Mouse (Mus musculus): ENCODE data around the gene Pla2g4a. TPM values are rescaled to one million over a fixed set of nuclear protein-coding genes. Genes with fewer than 3 reads are reported as not detected.

The Pla2g4a gene
- polyA plus RNA-seq, 1 experiment from 2014 or later, result 38.9 TPM

DNA sequence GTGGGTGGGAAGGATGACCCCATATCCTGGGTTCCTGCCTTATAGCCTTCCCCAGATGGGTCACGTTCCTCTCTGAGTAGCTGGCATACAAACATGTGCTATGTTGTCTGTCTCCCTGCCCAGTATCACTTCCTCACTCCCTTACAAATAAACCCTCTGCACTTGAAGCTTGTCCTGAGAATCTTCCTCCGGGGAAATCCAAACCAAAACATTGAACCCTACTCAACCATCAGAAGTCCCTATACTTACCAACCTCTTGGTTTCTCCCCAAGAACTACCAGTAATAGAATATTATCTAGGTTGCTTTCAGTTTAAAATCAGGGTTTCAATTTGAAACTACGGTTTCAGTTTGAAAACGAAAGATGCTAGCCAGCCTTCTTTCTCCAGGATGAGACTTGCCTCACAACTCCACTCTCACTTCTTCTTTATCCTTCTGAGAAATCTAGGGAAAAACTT lies 120.1 kb downstream of the Pla2g4a start:
- no peaks in the 10 kb centered on the region for H3K4me1 ChIP-seq
- no peak for ATAC-seq (replicated peaks; ENCODE audit: low FRiP score)
- 90% methylated on average over 4 of the region's 4 CpGs for WGBS
- no peak overlapping the region for H3K27ac ChIP-seq
- no peak overlapping the region for H3K4me2 ChIP-seq
- 0 out of 2 replicates have a peak, but pooled peaks cover 5% of the 10 kb centered on the region for H3K36me3 ChIP-seq
- H3K9ac ChIP-seq, result no peak overlapping the region
- H3K27me3 ChIP-seq, result no peaks in the 10 kb centered on the region
- no peaks in the 10 kb centered on the region for H3K9me3 ChIP-seq (replicated peaks)
- no peak overlapping the region for H3K4me3 ChIP-seq (replicated peaks)

DNA sequence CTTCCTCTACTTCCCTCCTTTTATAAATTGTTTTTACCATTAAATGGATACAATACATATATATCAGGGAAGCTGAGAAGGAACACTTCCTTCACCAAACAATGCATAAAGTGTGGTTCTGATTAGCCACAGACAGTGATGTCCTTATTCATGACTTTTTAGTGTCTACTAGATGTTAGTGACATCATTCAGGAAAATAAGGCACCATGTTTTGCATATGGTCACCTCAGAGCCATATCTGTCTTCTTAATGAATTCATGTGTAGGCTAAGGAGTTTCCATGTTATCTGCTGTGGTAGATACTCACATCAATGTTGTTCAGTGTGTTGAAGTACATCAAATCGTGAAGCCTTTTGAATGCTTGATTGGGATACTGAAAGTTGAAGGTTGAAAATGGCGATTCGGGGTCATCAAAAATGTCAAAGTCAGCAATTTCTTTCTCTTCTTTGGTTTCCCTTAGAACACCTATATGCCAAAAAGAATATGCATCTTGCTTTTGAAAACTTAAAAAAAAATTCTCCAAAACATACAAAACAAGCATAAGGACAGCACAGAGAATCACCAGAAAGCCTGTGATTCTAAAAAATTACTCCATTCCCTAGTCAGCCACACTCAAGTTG lies 120.7 kb downstream of the Pla2g4a start:
- Histone ChIP-seq H3K9me3 (replicated peaks) (no peaks in the 10 kb centered on the region), H3K9ac (no peak overlapping the region), H3K27ac (no peak overlapping the region), H3K4me2 (no peak overlapping the region), H3K27me3 (no peaks in the 10 kb centered on the region), H3K4me1 (no peaks in the 10 kb centered on the region), H3K36me3 (0 out of 2 replicates have a peak, but pooled peaks cover 5% of the 10 kb centered on the region), H3K4me3 (replicated peaks) (no peak overlapping the region)
- no peak for ATAC-seq (replicated peaks; ENCODE audit: low FRiP score)
- 97% methylated on average over 3 of the region's 3 CpGs for WGBS

DNA sequence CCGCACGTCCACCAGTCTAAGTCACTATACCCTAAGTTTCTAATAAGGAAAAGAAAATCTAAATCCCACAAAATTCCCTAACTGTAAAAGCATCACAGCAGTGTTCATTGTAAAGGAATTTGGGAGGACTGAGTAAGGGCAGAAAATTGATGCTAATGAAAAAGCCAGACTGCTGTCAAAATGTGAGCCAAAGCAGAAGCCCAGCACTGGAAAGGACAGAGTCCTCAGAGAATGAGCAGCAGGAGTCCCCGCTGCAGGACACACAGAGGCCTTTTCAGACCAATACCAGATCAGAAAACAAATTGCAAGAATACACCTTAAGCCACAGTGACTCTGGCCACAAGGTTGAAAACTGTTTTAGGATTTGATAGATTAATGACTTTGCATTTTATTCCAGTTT lies 124.6 kb downstream of the Pla2g4a start:
- WGBS, result 87% methylated on average over 3 of the region's 3 CpGs
- no peaks in the 10 kb centered on the region for H3K4me1 ChIP-seq
- H3K27ac ChIP-seq, result no peak overlapping the region
- H3K27me3 ChIP-seq, result no peaks in the 10 kb centered on the region
- H3K4me2 ChIP-seq, result no peak overlapping the region
- H3K36me3 ChIP-seq, result 0 out of 2 replicates have a peak, but pooled peaks cover 5% of the 10 kb centered on the region
- no peaks in the 10 kb centered on the region for H3K9me3 ChIP-seq (replicated peaks)
- H3K4me3 ChIP-seq (replicated peaks), result no peak overlapping the region
- no peak overlapping the region for H3K9ac ChIP-seq
- no peak for ATAC-seq (replicated peaks; ENCODE audit: low FRiP score)

DNA sequence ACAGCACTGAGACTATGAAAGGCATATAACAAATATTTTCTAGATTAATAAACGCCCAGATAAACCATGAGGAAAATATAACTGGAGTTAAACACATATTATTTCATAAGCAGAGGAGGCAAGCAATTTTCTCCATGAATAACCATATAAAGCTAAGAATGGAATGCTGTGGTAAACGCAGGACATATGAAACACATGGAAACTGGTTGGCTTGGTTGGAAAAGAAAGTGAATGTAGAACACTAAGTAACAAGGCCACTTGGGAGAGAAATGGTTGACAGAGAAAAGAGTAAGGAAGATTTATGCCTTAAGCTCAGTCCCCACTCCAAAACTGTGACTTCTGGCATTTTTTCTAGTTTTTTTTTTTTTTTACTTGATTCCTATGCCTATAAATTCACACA lies 127.2 kb downstream of the Pla2g4a start:
- 64% methylated on average over 2 of the region's 2 CpGs for WGBS
- H3K4me3 ChIP-seq (replicated peaks), result no peak overlapping the region
- ATAC-seq (replicated peaks; ENCODE audit: low FRiP score), result no peak

DNA sequence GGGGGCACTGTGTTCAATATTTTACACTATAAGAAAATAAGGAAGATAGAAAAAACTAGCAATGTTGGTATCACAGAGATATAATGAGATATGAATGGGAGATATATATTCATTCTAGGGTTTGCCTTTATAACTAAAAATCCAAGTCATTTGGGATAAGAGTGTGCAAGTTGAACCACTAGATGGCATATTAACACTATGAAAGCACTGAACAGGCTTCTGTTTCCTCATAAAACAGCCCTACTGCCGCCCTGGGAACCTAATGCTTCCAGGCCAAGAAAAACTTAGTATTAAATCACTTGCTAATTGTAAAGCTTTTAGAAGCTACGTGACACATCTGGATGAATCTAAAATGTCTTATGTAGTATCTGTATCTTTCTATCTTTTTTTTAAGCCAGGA lies 128.1 kb downstream of the Pla2g4a start:
- H3K4me1 ChIP-seq, result no peaks in the 10 kb centered on the region
- peak; percentile 69; the same call in 1 of the 2 replicates for ATAC-seq (replicated peaks; ENCODE audit: low FRiP score)
- H3K27me3 ChIP-seq, result no peaks in the 10 kb centered on the region
- no peak overlapping the region for H3K4me2 ChIP-seq
- H3K36me3 ChIP-seq, result no peaks in the 10 kb centered on the region
- no peak overlapping the region for H3K27ac ChIP-seq
- no peak overlapping the region for H3K9ac ChIP-seq
- no peak overlapping the region for H3K4me3 ChIP-seq (replicated peaks)
- 17% methylated on average over 2 of the region's 2 CpGs for whole genome bisulfite sequencing
- H3K9me3 ChIP-seq (replicated peaks), result no peaks in the 10 kb centered on the region

More for the DNA sequence above, 127.2 kb downstream of the Pla2g4a start:
- H3K4me1 ChIP-seq, result no peaks in the 10 kb centered on the region
- H3K4me2 ChIP-seq, result no peak overlapping the region
- H3K9me3 ChIP-seq (replicated peaks), result no peaks in the 10 kb centered on the region
- H3K27ac ChIP-seq, result no peak overlapping the region
- H3K9ac ChIP-seq, result no peak overlapping the region
- H3K27me3 ChIP-seq, result no peaks in the 10 kb centered on the region
- no peaks in the 10 kb centered on the region for H3K36me3 ChIP-seq

DNA sequence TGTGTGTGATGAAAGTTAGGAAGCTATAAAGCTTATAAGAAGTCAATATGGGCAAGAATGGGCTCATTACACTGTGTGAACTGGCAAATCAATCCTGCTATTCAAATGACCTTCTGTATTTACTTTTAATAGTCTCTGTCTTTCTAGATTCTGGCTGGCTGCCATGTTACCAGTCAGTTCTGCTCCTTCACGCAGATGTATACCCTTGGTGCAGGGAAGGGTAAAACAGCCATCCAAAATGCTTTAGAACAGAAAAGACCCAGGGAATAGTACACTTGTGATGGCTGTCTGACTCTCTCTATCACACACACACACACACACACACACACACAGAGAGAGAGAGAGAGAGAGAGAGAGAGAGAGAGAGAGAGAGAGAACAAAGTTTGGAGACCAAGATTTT lies 128.6 kb downstream of the Pla2g4a start:
- H3K9me3 ChIP-seq (replicated peaks), result no peaks in the 10 kb centered on the region
- H3K27ac ChIP-seq, result no peak overlapping the region
- ATAC-seq (replicated peaks; ENCODE audit: low FRiP score), result no peak
- H3K36me3 ChIP-seq, result no peaks in the 10 kb centered on the region
- WGBS, result 80% methylated on average over 1 of the region's 1 CpGs
- H3K4me2 ChIP-seq, result no peak overlapping the region
- H3K4me1 ChIP-seq, result no peaks in the 10 kb centered on the region
- no peaks in the 10 kb centered on the region for H3K27me3 ChIP-seq
- no peak overlapping the region for H3K9ac ChIP-seq
- no peak overlapping the region for H3K4me3 ChIP-seq (replicated peaks)

DNA sequence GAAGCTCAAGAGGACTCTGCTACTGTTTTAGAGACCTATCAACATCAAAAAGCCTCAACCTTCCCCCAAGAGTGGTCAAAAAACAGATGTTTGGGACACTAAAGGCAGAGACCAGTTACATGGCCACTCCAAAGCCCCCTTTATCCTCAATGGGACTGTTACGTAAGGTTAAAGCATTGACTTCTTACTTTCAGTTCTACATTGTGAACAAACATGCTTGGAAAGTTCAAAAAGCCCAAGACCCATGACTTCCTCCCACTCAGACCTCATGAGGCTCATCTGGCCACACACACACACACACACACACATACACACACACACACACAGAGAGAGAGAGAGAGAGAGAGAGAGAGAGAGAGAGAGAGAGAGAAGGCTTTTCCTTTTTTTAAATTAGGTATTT lies 130.0 kb downstream of the Pla2g4a start:
- Histone ChIP-seq H3K36me3 (no peaks in the 10 kb centered on the region), H3K4me3 (replicated peaks) (no peak overlapping the region), H3K4me1 (no peaks in the 10 kb centered on the region), H3K27me3 (no peaks in the 10 kb centered on the region), H3K4me2 (no peak overlapping the region), H3K9me3 (replicated peaks) (0 out of 2 replicates have a peak, but pooled peaks cover 2% of the 10 kb centered on the region), H3K27ac (no peak overlapping the region), H3K9ac (no peak overlapping the region)
- ATAC-seq (replicated peaks; ENCODE audit: low FRiP score), result no peak
- WGBS, result 89% methylated on average over 1 of the region's 1 CpGs

DNA sequence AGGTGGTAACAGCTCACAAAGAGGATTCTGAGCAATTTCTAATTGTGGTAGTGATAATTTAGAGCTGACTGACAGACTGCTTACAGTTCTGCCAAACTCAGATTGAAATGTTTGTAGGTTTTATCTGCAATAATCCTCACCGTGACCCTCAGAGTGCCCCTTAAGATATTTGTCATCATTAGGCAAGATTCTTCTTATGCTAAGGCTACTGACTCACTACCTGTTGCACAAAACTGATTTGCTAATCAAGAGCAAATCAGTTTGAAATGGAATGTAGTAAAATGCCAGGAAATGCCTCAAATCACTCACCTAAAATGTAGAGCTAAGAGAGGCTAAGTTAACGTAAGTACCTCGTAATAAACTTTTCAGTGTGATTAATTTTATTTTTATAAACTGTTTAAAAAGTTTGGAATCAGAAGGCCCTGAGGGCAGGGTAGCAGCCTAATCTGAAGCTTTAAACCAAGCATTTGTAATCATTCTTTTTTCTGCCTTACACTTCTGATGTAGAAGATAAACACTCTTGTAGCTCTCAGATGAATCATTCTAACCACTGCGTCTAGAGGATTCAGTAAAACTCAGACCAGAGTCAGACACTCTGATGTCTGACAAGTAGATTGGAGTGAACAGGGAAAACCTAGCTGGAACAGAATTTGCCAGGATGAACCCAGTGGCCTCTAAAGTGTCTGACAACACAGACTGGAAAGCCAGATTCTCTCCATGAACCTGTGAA lies 147.3 kb downstream of the Pla2g4a start:
- no peak overlapping the region for H3K27ac ChIP-seq
- no peaks in the 10 kb centered on the region for H3K9me3 ChIP-seq (replicated peaks)
- H3K4me3 ChIP-seq (replicated peaks), result no peak overlapping the region
- H3K36me3 ChIP-seq, result no peaks in the 10 kb centered on the region
- 55% methylated on average over 4 of the region's 4 CpGs for WGBS
- no peaks in the 10 kb centered on the region for H3K27me3 ChIP-seq
- no peaks in the 10 kb centered on the region for H3K4me1 ChIP-seq
- no peak overlapping the region for H3K9ac ChIP-seq
- no peak overlapping the region for H3K4me2 ChIP-seq
- no peak for ATAC-seq (replicated peaks; ENCODE audit: low FRiP score)

DNA sequence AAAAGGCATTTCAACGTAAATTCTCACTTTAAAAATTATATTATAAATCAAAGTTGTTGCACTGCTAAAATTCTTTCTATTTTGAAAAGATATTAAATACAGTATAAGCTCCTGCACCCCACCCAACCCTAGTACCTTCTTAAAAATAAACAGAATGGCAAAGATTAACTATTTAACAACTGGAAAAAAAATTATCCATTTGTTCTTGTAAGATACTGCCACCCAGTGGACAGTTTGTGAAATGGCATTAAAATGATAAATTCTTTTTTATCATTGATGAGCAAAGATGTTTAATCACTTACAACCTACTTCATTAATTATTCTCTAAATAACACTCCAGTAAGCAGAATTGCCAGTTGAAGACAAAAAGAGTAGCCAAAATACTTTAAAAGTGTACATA lies 151.6 kb downstream of the Pla2g4a start:
- H3K4me3 ChIP-seq (replicated peaks), result no peak overlapping the region
- 81% methylated on average over 1 of the region's 1 CpGs for WGBS
- no peak overlapping the region for H3K4me2 ChIP-seq
- no peaks in the 10 kb centered on the region for H3K9me3 ChIP-seq (replicated peaks)
- no peaks in the 10 kb centered on the region for H3K36me3 ChIP-seq
- no peak for ATAC-seq (replicated peaks; ENCODE audit: low FRiP score)
- H3K9ac ChIP-seq, result no peak overlapping the region
- H3K4me1 ChIP-seq, result no peaks in the 10 kb centered on the region
- no peak overlapping the region for H3K27ac ChIP-seq
- no peaks in the 10 kb centered on the region for H3K27me3 ChIP-seq

Other genes starting within 250 kb of the Pla2g4a start
- gene Ptgs2, start 138.7 kb upstream of the Pla2g4a start, polyA plus RNA-seq (2015; fragmentation: Nextera tagmentation; extraction: Ambion mirVana), result 1.2 and 1.6 TPM in 2 replicates

Measured in kidney, embryonic 15.5 days (tissue).